Mouse (Mus musculus) retina, postnatal 1 day (tissue): ENCODE measurements around the gene Lrrc75b.
"Not testable (repeated sequence)": the region's sequence is repeated elsewhere in the genome, so short reads cannot be mapped to it uniquely, and the experiment has no call there.

Experiments used
- DNase-seq: peaks from one replicate; pipeline ENCODE4 v3.0.0-alpha.2; 2012

Gene Lrrc75b

GRCm38 (mm10) chr10:75530322-75530721 lies 29.8 kb downstream of the Lrrc75b start:
- no peak for DNase-seq

GRCm38 (mm10) chr10:75525450-75525849 lies 34.7 kb downstream of the Lrrc75b start:
- not testable (repeated sequence) for DNase-seq

- DNase-seq: no peak
These were observed 38.5 kb downstream of the Lrrc75b start for GRCm38 (mm10) chr10:75521643-75522042.

- DNase-seq: no peak
These were observed 39.5 kb downstream of the Lrrc75b start for GRCm38 (mm10) chr10:75520581-75520980.

GRCm38 (mm10) chr10:75517758-75518143 lies 42.4 kb downstream of the Lrrc75b start, which contains the start of gene Gucd1:
Gene Gucd1 (minus strand): TSS chr10:75517972.
- DNase-seq: peak; percentile 98

GRCm38 (mm10) chr10:75517073-75517757 lies 42.9 kb downstream of the Lrrc75b start, which contains the start of gene Snrpd3:
Gene Snrpd3 (plus strand): TSS chr10:75517551.
- DNase-seq: peak; percentile 98

GRCm38 (mm10) chr10:75516724-75517072 lies 43.4 kb downstream of the Lrrc75b start:
- no peak for DNase-seq

GRCm38 (mm10) chr10:75516038-75516723 lies 43.9 kb downstream of the Lrrc75b start:
- DNase-seq: no peak

GRCm38 (mm10) chr10:75515216-75516037 lies 44.7 kb downstream of the Lrrc75b start:
- DNase-seq: no peak

- DNase-seq: no peak
These were observed 45.8 kb downstream of the Lrrc75b start for GRCm38 (mm10) chr10:75514361-75514760.

- DNase-seq: peak; percentile 25
These were observed 46.6 kb downstream of the Lrrc75b start for GRCm38 (mm10) chr10:75513306-75514067.

- DNase-seq: no peak
These were observed 47.3 kb downstream of the Lrrc75b start for GRCm38 (mm10) chr10:75512796-75513195.

GRCm38 (mm10) chr10:75511897-75512296 lies 48.2 kb downstream of the Lrrc75b start:
- DNase-seq: no peak

- no peak for DNase-seq
These were observed 49.1 kb downstream of the Lrrc75b start for GRCm38 (mm10) chr10:75511060-75511459.

- no peak for DNase-seq
These were observed 49.7 kb downstream of the Lrrc75b start for GRCm38 (mm10) chr10:75510446-75510845.

GRCm38 (mm10) chr10:75505928-75506327 lies 54.2 kb downstream of the Lrrc75b start:
- DNase-seq: not testable (repeated sequence)

- DNase-seq: no peak
These were observed 55.0 kb downstream of the Lrrc75b start for GRCm38 (mm10) chr10:75505130-75505495.

- no peak for DNase-seq
These were observed 55.6 kb downstream of the Lrrc75b start for GRCm38 (mm10) chr10:75504234-75505129.

GRCm38 (mm10) chr10:75503692-75504091 lies 56.4 kb downstream of the Lrrc75b start:
- no peak for DNase-seq

GRCm38 (mm10) chr10:75501641-75502040 lies 58.5 kb downstream of the Lrrc75b start:
- no peak for DNase-seq

- DNase-seq: no peak
These were observed 59.8 kb downstream of the Lrrc75b start for GRCm38 (mm10) chr10:75500345-75500744.
